Mouse (Mus musculus) lung, postnatal 36 days (tissue): ENCODE results near the gene Rcan2.

Experiments
- DNase-seq: peaks from one replicate; pipeline ENCODE4 v3.0.0; 2022; ENCODE audit warnings: mixed read lengths

Rcan2 gene

GRCm38 (mm10) chr17:43827261-43827660, 26.1 kb downstream of the Rcan2 start:
- no peak for DNase-seq

DNA sequence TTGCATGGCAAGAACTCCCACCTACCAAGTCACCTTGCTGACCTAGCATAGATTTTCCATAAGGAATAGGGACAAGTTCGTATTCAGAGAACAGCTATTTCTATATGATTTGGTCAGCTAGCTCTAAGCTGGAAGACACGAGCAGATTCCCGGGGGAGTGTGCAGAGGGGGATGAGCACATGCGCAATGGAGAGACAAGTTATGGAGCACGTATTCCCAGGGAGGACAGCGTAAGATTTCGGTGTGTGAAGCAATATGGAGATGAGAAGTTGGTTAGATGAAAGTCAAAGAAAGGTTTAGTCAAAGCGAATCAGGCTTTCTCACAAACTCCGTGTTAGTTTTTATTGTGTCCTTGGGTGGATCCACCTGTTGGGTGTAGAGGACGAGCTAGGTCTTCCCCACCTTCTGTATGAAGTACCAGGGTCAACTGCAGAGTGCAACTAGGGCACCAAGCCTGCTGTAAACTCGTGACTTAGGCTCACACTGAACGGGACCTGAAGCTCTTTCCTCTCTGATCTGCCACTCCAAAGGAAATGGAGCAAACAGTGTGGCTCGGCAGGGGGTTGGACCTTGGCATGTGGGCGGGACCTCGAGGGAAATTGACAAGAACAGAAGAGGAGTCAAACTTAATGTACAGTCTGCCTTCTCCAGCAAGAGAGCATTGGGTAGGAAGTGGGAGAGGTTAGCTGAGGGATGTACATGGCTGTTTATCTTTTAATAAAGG, 31.4 kb downstream of the Rcan2 start:
- no peak for DNase-seq

GRCm38 (mm10) chr17:43840208-43840607, 39.1 kb downstream of the Rcan2 start:
- DNase-seq = no peak

DNA sequence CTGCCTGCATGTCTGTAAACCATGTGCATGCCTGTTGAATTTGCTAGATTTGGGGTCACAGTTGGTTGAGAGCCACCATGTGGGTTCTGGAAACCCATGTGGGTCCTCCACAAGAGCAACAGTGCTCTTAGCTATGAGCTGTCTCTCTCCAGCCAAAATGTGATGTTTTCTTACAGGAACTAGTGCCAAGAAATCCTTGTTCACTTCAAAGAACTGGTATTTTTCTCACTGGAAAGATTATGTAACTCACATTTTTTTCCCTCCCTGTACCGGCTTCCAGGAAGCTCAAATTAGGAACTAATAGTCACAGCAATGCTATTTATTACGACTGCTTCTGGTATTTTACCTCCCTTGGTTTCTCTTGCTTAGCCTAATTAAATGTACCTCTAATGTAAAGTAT, 45.6 kb downstream of the Rcan2 start:
- DNase-seq = peak; percentile 47

DNA sequence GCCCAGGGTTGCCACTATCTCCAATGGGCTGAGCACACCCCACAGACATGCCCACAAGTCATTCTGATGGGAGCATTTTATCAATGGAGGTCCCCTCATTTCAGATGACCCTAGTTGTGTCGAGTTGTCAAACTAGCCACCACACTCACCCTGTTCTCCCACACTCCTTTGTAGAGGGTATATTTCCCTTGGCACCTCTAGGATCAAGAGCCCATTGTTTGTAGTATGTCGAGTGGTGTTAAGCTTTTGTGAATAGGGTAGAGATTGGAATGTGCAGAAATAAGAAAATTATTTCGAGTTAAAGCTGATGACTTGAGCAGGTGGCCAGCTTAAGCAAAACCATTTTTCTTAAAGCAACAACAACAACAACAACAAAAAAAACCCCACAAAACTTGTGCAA, 47.8 kb downstream of the Rcan2 start:
- no peak for DNase-seq

DNA sequence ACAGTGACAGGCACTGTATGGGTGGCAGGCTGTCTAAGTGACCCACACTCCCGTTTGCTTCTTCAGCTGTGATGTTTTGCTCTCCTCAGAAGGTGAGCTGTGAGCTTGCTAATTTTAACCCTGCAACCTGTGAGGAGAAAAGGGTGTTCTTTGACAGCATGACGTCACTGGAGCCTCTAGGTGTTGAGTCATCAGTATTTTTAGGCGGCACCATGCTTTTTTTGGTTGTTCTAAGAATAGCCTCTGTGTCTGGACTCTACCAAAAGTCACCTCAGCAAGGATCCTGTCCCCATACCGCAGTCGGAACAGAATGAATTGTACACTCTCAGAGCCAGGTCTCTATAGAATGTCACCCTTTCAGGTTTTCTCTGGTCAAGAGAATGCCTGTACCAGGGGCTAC, 54.0 kb downstream of the Rcan2 start:
- DNase-seq = no peak

- DNase-seq = no peak
These were observed 54.9 kb downstream of the Rcan2 start for GRCm38 (mm10) chr17:43856081-43856480.

DNA sequence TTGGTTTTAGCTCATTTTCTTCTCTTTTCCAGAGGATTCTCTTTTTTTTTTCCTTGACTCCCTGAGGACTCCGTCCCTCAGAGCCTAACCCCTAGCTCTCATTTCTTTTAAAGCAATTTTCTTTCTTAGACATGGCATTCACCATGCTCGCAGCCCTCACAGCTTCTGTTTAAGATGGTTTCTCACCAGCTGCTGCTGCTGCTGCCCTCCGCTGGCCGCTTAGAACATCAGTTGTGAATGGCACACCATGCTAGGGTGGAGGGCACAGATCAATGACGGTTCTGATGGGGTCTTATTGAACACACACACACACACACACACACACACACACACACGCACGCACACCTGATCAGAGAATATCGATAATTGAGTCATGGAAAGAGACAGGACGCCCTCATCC, 67.7 kb downstream of the Rcan2 start:
- no peak for DNase-seq

DNA sequence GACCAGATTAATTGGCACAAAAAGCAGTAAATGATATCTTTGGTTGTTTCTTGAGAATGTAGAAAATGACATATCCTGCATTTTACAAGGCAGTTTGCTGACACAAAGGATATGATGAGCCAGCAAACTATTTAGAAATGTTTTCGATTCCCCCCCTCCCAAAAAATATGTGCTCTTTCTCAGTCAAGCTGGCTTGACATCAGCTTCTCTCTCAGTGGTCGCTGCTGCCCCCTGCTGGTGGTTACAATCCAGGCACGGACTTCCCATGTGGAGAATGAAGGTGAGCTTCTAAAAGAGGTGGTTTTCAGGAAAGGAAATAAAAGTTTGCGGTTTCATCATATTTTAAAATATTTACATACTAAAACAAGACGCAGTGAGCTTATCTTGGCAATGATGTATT, 68.5 kb downstream of the Rcan2 start:
- peak; percentile 79 for DNase-seq

DNA sequence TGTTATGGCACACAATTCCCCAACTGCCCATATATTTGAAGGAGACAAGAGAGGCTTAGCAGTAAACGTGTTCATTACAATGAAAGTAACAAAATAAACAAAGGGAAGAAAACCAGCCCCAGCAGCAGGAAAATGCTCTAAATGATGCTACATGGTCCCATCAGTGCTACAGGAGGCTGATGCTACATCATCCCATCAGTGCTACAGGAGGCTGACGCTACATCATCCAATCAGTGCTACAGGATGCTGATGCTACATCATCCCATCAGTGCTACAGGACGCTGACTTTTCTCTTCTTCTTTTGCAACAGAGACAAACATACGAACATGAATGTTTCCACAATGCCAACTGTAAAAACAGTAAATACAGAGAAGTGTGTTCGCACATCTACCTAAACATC, 73.3 kb downstream of the Rcan2 start:
- no peak for DNase-seq

- no peak for DNase-seq
These were observed 76.3 kb downstream of the Rcan2 start for GRCm38 (mm10) chr17:43877425-43877824.

- peak; percentile 34 for DNase-seq
These were observed 81.9 kb downstream of the Rcan2 start for GRCm38 (mm10) chr17:43883016-43883415.

GRCm38 (mm10) chr17:43886262-43886661, 85.1 kb downstream of the Rcan2 start:
- DNase-seq = no peak

- DNase-seq = no peak
These were observed 86.8 kb downstream of the Rcan2 start for GRCm38 (mm10) chr17:43887931-43888330.

DNA sequence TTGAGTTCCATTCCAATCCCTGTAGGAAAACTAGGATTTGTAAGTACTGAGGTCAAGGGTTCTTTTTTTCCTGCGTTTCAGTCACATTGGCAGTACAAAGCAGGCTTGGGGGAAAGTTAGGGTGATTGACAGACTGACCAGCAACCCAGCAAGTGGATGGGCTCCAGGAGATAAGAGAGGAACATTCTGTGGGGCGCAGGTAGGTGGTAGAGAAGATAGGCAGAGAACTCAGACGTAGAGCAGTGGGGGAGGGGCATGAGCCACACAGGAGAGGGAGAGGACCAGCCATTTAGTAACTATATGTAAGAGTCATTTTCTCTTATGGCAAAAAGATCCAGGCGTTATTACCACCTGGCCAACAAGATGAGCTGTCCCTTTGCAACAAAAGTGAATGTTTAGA, 96.2 kb downstream of the Rcan2 start:
- DNase-seq = no peak

DNA sequence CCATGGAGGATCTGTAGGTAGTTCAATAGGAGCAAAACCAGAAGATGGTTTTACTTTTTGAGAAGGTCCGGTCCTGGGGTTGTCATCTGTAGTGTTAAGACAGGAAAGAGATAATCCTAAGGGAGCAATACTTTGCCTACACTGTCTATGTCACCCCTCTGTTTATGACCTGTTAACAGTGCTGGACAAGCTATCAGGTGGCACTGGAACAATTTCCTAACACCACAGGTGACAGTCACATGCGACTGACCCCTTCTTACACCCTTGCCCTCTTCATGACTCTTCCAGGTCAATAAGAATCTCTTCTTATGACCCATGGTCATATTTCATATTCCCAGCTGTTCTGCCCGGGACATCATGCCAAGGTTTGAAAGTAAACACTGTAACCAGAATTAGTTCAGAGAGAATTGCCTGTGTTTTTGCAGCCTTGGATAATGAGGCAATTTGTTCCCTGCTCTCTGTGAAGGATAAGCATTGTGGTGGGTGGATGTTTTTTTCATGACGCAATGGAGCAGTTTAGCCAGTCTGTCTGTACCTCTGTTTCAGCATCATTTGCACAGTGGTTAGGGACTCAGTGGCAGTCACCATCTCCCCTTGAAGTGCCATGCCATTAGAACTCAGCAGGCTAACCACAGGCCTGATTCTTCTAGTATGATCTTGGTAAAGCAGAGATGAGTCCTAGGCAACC, 98.4 kb downstream of the Rcan2 start:
- peak; percentile 35 for DNase-seq

DNA sequence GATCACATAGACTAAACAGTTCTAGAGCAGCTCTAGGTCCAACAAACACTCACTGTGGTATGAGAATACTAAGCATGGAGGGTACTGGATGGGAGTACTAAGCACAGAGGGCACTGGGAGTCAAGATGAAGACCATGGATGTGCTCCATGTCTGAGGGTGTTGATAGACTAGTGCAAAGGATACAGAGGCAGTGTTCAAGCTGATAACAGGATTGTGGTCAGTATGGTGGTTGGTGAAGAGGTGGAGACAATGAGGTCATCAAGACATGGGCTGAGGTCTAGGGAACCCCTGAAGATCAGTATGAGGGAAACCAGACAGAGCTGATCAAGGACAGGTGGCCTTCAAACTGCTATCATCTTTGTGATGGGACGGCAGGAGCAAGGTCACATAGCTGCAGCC, 99.0 kb downstream of the Rcan2 start:
- DNase-seq = no peak

DNA sequence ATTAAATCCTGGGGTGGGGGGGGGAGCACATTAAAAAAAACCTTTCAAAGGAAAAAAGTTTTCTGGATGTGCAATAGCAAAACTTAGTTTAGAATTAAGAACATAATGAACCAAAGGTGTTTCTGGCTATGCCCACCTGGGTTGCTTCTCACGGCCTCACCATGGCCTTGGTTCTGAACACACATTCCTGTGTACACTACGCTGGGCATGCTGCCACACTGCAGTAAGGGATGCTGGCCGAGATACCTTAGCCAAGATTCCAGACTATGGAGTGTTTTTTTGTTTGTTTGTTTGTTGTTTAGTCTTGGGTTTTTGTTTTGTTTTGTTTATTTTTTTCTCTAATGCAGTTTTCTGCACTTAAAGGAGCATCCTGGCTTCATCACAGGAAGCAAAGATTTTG, 100.3 kb downstream of the Rcan2 start:
- no peak for DNase-seq

GRCm38 (mm10) chr17:43903807-43904771, 102.9 kb downstream of the Rcan2 start:
- no peak for DNase-seq

- no peak for DNase-seq
These were observed 103.7 kb downstream of the Rcan2 start for GRCm38 (mm10) chr17:43904896-43905295.

- no peak for DNase-seq
These were observed 105.6 kb downstream of the Rcan2 start for GRCm38 (mm10) chr17:43906728-43907127.

GRCm38 (mm10) chr17:43916128-43916527, 115.0 kb downstream of the Rcan2 start:
- DNase-seq = peak; percentile 9

GRCm38 (mm10) chr17:43917143-43917542, 116.0 kb downstream of the Rcan2 start:
- DNase-seq = no peak
